Mouse (Mus musculus) layer of hippocampus, adult 9-11 months (tissue): Measurements from ENCODE around the gene Hoxb1.

Experiments
- DNase-seq: peaks from one replicate; pipeline ENCODE4 v3.0.0; 2022

Gene Hoxb1

DNA sequence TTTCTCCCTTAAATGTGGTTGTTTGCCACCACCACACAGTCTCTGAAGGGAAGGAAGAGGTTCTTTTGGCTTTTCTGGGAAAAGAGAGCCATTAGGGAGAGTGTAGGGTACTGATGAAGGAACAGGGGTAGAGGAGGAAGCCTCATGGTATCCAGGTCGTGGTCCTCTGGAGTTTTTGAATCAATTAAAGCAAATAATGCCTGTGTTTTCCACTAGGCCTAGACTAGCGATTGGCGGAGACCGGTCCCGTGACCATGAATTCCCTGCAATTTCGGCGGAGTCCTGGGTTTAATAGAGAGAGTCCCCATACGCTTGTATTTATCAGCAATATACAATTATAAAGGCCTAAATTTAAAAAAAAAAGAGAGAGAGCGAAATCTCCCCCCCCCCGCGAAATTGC is 14.2 kb upstream of the Hoxb1 start:
- DNase-seq = no peak

DNA sequence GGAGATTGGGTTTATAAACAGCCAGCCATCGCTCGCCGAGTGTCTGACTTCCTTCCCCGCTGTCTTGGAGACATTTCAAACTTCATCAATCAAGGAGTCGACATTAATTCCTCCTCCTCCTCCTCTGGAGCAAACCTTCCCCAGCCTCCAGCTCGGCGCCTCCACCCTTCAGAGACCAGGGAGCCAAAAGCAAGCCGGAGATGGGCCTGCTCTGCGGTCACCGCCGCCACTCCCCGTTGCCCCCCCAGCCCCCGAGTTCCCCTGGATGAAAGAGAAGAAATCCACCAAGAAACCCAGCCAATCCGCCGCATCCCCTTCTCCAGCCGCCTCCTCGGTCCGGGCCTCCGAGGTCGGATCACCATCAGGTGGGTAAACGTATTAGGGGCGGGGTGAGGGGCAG is 13.7 kb upstream of the Hoxb1 start:
- no peak for DNase-seq

DNA sequence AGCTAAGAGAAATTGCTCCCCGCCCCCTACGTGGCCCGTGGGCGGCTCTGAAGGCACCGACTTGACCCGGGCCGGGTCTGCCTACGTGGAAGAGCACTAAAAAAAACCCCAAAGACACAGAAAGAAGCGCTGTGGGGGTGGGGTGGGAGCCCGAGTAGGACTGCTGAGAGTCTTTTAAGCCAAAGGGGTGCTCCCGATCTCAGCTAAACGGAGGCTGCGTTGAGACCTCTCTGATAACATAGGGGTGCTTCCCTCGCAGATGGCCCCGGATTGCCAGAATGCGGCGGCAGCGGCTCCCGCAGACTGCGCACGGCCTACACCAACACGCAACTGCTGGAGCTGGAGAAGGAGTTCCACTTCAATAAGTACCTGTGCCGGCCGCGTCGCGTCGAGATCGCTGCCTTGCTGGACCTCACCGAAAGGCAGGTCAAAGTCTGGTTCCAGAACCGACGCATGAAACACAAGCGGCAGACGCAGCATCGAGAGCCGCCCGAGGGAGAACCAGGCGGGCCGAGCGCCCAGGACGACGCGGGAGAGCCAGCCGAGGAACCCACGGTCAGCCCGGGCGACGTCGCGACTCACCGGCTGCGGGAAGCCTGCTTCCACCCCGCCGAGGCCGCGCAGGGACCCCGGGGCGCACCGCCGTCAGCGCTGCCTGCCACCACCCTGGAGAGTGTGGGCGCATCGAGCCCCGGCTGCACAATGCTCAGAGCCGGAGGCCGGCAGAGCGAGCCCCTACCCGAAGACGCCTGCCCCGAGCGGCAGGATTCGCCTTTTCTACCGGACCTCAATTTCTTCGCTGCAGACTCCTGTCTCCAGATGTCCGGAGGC is 12.6 kb upstream of the Hoxb1 start:
- no peak for DNase-seq

DNA sequence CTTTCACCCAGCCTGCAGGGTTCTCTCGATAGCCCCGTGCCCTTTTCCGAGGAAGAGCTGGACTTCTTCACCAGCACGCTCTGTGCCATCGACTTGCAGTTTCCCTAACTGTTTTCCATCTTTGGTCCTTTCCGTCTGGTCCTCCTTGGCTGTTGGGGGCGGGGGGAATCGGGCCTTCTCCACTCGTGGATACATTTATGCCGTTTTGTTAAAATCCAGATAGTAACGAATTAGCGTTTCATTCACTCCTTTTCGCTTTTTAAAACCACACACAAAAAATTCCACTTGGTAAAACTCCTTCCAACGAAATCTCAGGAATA is 12.1 kb upstream of the Hoxb1 start:
- DNase-seq = no peak

DNA sequence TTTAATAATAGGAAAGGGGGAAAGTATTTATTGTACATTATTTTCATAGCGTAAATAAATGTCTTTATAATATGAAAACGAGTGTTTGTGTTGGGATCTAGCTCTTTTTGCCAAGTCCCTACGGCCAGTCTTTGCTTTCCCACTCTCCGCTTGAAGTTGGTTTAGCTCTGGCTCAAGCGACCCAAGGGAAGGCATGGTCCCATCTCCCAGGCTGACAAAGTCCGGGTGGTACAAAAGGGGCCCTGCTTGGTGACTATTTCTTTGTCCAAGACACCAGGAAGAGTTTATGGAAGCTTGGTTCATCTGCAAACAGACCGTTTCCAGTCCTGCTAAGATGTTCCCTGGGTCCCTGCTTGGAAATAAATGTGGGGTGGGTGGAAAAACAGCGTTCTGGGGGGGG is 11.6 kb upstream of the Hoxb1 start:
- no peak for DNase-seq

DNA sequence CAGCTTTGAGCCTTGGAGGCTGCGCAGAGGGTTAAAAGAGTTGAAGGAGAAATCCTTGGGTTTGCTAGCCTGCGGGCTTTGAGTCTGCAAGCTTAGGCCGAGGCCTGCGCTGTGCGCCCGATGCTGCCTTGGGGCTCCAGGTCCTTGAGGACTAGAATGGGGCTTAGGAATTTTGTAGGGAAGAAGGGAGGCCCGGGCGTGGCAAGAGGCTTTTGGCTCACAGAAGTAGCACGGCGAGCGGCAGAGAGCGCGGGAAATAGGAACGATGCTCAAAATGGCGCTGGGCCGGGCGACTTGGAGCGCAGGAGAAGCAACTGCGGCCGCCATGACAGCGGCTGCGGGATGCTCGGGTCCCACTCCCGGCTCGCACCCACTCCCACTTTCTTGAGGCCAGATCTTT is 11.2 kb upstream of the Hoxb1 start:
- DNase-seq = no peak

DNA sequence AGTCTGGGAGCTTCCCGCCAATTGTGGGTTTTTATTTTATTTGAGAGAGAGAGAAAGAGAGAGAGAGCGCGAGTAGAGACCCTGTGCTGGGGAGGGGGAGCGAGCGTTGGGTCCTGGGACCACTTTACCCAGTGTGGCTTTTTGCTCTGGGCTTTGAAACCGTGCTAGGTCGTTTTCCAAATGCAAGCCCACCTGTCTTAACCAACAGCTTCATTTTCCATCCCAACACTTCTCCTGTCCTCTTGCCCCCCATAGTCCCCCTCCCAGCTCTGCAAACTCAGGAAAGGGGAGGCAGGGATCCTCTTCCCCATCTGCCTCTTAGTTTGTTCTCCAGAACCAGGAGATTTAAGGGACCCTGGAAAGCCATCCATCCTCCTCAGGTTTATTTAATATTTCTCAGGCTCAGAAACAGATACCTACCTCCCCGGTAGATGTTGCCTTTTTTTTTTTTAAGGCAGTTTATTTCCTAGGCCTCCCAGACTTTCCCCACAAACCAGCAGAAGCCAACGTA is 10.7 kb upstream of the Hoxb1 start:
- no peak for DNase-seq

DNA sequence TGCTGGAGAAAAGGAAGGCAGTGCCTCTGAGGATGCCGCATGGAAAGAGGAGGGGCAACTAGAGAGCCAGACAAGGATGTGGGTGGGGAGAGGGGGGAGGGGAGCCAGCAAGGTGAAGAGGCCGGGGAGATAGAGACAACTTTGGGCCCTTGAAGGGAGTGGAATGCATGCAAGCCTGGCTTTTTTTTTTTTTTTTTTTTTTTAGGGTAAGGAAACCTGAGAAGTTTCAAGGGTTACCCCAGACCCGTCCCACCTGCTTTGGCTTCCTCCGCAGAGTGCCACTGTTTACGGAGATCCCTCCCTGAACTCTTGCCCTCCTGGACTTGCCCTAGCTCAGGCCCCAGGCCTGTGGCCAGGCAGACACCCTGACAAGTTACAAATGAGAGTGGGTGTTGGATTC is 1.7 kb upstream of the Hoxb1 start:
- DNase-seq = no peak

DNA sequence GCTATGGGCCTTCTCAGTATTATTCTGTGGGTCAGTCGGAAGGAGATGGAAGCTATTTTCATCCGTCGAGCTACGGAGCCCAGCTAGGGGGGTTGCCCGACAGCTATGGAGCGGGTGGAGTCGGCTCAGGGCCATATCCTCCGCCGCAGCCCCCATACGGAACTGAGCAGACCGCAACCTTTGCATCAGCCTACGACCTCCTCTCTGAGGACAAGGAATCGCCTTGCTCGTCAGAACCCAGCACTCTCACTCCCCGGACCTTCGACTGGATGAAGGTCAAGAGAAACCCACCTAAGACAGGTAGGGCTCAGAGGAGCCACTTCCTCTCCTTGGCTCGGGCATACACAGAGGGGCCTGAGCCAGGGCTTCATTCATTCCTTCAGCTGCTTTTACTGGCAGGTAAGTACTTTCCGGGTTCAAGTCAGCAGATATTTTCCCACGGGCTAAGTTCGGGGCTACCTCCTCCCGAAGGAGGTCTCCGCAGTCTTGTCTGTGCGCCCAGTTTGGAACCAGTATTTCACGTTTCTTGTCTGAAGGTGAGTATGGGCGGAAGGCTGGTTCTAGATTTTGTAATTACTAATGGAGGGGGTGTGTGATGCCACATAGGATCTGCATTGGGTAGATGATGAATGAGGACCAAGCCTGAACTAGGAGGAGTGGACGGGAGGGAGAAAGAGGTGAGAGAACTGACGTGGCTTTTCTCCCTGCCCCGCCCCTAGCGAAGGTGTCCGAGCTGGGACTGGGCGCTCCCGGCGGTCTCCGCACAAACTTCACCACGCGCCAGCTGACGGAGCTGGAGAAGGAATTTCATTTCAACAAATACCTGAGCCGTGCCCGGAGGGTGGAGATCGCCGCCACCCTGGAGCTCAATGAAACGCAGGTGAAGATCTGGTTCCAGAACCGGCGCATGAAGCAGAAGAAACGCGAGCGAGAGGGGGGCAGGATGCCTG is 815 bp downstream of the Hoxb1 start:
- DNase-seq = no peak

DNA sequence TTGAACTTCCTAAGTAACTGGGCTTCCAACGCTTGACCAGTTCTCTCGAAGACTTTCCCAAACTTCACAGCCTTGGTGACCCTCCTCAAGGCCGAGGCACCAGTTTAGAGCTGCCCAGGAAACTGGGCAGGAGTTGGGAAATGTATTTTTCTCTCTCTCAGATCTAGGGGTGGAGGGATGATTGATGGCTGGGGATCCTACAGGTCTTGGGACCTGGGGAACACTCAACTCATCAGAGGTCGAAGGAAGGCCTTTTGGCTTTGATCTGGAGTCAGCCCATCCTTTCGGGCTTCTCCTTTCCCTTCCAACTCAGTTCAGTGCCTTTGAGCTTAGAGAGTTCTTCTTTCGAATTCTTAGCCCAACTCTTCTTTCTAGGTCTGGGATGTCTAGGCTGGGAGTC is 1.6 kb downstream of the Hoxb1 start:
- no peak for DNase-seq

DNA sequence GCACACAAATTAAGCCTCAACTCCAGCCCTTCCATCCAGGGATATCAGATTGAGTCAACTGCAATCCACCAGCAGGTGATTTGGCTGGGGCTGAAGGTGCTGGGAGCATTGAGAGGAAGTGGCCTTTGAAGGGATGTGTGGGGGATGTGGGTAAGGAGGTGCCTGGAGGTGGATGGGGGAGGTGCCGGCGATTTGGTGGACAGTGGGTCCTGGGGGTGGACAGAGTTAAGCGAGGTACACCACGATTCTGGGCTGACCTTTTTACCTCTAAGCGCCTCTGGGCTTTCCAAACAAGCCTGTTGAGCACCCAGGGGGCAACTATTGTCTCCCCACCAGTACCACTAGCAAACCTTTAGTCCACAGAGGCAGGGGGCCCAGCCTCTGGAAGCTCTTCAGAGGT is 3.1 kb downstream of the Hoxb1 start:
- no peak for DNase-seq

DNA sequence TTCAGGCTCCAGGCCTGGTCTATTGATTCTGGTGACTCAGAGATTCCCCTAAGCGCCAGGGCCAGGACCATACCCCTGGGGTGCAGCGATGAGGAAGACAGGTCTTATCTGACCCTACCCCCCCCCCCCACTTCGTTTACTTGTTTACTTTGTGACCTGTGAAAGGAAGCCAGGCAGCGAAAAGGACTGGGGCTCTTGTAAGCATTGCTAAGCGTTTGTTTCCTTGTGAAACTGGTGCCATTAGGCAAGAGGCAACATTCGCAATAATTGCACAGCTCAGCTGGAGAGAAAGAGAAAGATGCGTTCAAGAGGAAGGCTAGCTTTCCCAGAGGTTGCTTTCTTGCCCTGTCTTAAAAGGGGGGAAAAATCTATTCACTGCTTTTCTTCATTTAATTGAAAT is 3.6 kb downstream of the Hoxb1 start:
- DNase-seq = no peak

DNA sequence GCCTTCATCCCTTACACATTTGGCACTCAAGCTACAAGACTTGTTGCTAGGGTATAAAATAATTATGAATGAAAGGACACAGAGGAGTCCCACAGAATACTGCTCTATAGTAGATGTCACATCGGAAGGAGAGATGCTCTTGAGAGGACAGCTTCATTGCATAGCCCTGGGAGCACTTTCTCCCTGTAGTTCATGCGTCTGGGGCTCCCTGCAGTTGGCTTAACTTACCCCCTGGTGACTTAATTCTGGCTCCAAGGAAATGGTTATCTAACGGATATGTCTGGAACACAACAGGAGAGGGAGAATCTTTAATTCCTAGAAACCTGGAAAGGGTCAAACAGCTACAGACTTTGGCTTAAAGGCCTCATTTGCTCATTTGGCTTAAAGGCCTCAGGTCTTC is 6.2 kb downstream of the Hoxb1 start:
- DNase-seq = no peak

DNA sequence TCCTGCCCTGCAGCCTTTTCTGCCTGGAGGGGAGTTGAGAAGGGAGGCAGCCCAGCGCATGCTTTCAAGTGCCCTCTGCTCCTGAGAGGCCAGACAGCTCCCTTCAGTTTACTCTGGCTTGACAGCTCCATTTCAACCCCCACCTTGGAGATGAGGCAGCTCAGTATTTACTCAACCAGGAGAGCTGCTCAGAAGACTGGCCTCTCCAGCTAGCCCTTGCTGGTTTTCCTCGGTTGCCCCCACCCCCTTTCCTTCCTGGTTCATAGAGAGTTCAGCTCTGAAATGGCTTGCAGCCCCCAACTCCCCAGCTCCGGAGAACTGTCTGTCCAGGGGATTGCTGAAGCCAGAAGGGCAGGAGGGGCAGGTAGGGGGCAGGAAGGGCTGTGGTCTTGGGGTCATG is 7.0 kb downstream of the Hoxb1 start:
- no peak for DNase-seq

DNA sequence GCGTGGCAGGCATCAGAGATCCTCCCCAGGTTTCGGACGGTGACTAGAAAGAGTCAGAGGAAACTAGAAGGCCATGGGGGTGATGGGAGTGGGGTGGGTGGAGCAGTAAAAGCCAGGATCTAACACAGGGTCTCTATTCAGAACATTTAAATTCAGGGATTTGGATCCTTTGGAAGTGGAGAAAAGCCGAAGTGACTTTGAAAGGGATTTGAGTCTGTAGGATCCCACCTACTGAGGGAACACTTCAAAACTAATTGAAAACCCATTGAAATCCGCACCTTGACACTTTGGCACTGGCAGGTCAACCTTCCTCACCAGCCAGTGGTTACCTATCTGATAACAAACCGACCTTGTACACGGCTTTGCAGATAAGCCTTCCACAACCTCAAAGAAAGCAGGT is 9.3 kb downstream of the Hoxb1 start:
- no peak for DNase-seq

DNA sequence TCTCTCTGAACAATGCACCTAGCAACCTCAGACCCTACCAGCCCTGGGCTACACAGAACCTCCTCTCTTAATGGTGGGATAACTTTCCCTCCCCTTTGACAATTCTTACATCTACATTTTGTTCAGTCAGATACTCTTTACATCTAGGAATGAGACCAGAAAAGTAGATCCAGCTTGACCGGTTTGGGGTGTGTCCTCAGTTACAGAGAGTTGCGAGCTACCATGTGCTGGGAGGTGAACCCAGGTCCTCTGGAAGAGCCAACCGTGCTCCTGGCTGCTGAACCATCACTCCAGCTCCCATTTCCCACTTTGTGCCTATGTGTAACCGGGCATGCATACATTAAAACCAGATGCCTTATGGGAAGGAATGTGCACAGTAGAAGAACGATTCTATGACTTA is 17.8 kb downstream of the Hoxb1 start:
- no peak for DNase-seq

DNA sequence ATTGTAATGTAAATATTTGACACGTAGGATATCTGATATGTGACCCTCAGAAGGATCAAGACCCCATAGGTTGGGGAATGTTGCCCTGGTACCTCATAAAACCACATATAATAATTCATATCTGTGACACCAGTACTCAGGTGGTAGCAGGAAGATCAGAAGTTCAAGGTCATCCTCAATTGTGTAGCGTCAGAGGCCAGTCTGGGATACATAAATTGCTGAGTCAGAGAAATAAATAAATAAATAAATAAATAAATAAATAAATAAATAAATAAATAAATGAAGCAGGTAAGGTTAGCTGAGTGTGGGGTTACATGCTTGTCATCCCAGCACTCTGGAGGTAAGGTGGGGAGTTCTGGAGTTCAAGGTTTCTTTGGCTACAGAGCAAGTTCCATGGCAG is 22.1 kb downstream of the Hoxb1 start:
- no peak for DNase-seq

DNA sequence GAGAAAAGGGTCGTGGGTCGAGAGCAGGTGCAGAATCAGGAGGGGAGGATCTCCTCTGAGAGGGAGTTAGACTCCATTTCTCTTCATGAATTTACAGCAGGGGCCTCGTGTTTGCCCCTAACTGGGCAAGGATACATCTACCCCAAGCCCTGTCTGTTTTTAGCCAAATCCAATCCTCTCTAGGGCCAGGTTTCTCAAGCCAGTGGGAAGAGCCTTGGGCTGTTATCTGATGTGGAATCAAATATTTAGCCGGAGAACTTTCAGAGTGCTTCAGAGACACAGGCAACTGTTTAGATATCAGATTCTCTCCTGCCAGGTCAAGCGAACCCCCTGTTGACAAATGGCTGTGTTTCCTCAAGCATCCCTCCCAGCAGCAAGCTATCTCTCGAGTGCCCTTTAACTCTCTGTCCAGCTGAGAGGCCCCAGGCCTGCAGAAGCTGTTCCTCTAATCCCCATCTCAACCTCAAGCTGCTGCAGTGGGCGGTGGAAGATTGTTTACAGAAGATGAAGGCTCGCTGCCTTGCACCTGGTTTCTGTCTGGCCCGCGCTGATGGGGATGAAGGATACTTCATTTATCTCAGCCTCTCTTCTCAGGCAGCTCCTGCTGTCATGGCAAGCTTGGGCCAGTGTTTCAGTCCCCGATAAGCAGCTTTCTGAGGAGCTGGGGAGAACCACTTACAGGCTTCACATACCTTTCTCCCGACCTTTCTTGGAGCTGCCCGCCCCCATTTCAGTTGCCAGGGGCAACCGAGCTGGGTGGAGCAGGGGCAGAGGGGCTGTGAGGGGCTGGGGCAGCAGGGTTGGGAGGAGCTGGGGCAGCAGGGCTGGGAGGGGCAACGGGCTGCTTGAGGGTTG is 31.4 kb downstream of the Hoxb1 start:
- DNase-seq = no peak

DNA sequence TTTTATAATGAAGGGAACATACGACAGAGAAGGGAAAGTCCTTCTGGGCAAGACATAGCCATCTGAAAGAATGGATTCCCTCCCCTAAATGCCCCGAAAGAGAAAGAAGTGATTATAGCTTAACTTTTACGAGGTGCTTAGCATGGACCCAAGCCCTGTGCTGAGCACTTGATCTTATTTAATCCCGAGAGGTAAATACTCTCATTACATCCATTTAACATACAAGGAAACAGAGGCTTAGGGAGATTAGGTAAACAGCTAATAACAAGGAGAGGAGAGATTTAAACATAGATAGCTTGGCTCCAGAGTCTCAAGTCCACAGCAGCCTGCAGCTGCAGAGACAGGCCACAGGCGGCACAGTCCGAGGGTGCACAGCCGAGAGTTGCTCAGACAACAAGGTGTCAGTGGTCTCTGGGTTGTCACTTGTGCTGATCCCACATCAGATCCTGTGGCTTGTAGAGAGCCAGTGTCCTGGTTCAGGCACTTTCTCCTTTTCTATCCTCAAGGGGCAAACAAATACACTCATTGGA is 32.3 kb downstream of the Hoxb1 start:
- no peak for DNase-seq

DNA sequence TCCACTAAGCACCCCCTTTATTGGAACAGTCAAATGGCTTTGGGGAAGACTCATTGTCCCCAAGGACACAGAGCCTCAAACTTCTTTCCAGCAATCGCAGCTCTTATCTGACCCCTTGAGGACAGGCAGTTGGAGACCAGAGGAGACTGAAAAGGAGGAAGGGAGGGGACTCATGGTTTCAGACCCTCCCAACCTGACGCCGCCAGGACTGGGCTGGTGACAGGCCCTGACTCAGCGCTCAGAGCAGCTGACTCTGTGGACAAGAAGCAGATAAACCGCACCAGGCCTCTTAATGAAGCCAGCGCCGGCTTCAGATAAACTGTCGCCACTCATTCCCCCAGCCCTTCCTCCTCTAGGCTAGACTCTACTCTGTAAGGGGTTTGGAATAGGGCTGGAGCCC is 34.4 kb downstream of the Hoxb1 start:
- DNase-seq = no peak

DNA sequence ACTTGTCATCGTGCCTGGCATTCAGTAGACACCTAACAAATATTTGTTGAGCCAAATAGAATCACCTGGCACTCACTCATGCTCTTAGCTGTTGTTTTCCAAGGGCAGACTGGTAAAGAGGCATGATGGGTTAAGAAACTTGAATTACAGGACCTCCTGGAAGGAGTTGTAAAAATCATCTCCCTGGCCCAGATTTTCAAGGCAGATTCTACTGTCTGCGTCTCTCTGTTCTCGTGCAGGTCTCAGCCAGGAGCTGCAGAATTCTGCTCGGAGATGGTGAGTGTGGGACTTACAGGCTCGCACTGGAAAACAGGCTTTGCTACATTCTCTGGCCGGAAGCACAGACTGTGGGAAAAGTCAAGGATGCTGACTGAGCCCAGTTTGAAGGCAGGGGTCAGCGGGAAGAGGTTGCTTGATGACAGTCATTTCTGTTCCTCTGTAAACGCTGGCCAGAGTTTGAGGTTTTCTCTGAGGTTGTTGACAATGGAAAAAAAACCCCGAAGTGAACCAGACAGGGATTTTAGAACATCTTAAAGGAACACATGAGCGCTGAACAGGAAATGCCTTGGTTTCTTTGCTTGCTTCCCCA is 38.6 kb downstream of the Hoxb1 start:
- DNase-seq = no peak

DNA sequence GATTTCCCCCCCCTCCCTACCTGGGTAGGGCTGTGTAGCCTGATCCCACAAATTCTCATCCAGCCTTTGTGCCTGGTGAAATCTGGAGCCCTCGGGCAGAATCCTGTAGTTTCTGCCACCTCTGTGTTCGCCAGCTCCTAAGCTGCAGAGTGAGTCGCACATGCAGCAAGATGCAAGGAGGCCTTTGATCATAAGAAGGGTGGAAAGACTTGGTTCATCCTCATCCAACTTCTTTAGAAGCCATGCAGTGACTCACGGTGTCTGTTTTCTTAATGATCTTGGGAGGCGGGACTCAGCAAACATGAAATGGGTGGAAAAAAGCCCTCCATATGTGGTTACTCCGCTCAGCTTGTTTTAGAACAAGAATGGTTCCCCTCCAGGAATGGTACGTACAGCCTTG is 39.3 kb downstream of the Hoxb1 start:
- DNase-seq = no peak

DNA sequence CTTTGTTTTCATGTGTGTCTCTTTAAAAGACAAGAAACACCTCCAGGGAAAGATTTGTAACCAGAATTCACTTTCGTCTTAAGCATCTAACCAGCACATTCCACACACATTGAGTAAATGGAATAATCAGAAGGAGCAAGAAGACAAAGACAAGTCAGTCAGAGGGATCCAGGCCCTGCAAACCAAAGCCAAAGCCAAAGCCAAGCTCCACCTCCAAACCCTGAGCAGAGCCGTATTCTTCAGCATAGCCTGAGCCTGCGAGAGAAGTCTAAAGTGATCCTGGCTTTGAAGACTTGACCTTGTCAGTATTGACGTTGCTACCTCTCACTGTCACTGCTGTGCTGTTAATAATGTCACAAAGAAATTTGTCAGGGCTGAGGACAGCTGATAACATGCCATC is 40.0 kb downstream of the Hoxb1 start:
- no peak for DNase-seq
